Mouse (Mus musculus): ENCODE measurements around the gene Cstl1. TPM values are rescaled to one million over a fixed set of nuclear protein-coding genes. Genes with fewer than 3 reads are reported as not detected.
"Not testable (repeated sequence)": the region's sequence is repeated elsewhere in the genome, so short reads cannot be mapped to it uniquely, and the experiment has no call there.

The Cstl1 gene
- total RNA-seq (2022): not detected

GRCm38 (mm10) chr2:148750058-148750457 is at the start of gene Cstl1:
TSS of gene Cstl1 (plus strand) at chr2:148750358.
- DNase-seq (ENCODE audit: low spot score): no peak

DNA sequence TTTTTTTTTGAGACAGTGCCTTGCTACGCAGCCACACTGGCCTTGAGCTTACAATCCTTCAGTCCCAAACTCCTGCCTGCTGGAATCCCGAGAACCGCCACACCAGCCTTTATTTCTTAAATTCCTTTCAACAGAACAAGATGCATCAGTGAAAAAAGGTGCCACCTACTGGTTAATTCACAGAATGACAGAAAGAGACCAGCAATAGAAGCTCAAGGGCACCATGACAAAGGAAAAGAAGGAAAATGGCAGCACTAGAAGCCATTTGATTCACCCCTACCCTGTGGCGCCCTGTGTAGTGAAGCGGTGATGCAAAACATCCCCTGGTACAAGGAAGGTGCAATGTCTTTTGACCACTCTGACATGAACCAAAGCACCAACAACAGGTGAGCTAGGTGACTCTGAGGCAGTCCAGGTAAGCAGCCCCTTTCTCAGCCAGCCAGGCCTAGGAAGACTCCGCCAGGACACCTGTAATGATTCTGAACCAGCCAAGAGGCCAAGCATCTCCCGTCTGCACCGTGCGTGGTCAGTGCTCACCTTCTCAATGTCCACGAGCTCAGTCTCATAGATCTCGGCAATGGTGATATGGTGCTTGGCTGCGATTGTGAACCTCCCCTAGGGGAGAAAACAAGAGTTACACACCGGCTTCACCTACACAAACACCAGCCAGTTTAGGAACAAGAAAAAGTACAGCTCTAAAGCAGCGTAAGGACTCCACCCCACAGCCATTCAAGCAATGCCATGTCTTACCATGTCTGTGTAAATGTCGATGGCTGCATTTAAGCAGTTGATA is 43.6 kb upstream of the Cstl1 start:
- DNase-seq (ENCODE audit: low spot score): peak; percentile 28

- DNase-seq (ENCODE audit: low spot score): no peak
Measured at GRCm38 (mm10) chr2:148707202-148707530, 43.0 kb upstream of the Cstl1 start.

DNA sequence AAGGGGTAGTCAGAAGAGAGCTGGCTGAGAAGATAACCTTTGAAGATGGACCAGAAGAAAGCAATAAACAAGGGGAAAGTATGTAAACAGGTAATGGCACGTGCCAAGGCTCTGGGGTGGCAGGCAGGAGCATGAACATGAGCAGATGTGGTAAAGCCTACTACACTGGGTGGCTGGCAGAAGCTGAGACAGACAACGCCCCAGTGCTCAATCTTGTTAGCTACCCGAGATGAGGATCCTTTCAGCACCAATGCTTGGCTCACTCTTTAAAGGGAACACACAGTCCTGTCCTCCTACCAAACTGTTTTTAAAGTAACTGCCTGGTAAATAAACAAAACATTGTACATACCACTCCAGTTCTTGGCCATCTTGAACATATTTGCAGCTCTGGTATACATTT is 37.8 kb upstream of the Cstl1 start:
- DNase-seq (ENCODE audit: low spot score): no peak

- DNase-seq (ENCODE audit: low spot score): no peak
Measured at GRCm38 (mm10) chr2:148717072-148717471, 33.1 kb upstream of the Cstl1 start.

DNA sequence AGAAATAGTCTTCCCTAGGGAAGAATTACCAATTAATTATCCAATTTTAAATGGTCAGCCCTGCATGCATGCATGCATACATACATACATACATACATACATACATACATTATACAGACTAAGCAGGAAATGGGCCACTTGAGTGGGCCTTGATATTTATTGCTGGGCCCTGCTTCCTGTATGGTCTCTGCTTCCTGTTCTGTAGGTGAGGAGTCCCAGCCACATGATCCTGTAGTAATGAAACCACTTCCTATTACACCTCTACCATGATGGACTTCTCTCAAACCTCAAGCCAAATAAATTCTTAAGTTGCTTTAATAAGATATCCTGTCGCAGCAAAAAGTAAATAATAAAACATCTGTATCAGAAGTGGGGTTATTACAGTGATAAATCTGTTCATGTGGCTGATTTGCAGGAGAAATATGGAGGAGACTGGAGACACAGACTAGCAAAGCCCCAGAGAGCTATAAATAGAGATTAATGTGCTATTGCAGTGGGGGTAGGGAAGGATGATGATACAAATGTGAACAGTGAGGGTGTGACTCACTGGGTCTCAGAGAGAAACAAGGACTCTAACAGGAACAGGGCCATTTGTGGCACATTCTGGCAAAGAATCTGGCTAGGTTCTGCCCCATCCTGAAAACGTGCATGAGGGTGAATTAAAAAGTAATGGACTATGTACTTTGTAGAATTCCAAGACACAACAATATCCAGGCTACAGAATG is 30.7 kb upstream of the Cstl1 start:
- no peak for DNase-seq (ENCODE audit: low spot score)

DNA sequence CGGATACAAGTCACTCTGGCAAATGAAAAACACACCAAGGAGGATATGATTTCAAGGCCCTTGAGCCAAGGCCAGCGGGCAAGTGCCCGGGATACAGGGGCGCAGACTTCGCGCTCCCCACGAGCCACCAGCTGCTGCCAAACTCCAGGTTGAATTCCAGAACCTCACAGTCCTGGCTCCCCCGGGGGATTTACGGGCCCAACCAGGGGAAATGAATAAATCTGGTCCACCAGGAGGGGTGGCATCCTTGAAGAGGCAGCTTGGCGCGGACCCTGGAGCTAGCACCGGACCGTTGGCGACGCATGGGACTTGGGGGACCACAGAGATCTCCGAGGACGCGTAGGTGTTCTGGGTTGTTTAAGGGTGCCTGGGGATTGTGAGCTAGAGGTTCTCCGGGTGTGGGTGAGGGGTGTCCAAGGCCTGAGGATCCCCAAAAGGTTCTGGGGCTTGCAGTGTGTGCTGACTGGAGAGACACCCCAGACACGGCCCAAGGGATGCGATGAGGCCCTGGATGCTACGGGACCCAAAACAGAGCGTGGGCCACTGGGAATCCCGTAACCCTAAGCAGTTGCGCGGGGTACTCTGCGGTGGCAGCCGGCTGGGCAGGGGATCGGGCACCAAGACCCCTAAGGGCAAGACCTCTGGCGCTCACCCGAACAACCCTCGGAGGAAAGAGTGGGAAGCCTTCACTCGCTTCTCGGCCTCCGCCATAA is 18.4 kb upstream of the Cstl1 start:
- DNase-seq (ENCODE audit: low spot score): peak; percentile 24

DNA sequence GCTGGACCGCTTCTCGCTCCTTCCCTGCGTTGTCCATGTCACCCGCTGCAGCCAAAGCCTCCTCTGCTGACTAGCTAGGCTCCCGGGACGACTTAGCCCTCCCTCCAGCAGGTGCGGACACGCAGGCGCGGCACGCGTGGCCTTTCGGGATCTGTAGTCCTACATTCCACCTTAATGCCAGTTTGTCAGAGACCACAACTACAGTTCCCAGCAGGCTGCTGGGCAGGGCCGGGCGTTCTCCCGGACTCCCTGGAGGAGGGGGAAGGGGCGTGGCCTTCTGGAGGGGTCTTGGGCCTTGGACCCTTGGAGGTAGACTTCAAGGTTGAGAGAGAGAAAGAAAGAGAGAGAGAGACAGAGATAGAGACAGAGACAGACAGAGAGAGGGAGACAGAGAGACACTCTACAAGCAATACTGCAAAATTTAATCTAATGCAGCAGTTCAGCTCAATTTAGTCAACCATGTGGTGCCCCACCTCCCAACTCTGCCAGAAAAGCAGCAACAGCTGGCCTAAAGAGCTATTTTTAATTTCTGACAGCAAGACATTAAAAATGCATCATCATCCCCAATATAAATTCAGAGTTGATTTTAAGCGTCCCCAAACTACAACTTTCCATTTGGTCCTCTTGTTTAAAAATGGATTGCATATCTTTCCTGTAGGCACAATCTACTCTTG is 17.7 kb upstream of the Cstl1 start, which contains the start of gene Napb:
Napb (minus strand) TSS at position 141 of the 674 bp plus-strand sequence.
- peak; percentile 95 for DNase-seq (ENCODE audit: low spot score)

- DNase-seq (ENCODE audit: low spot score): no peak
Measured at GRCm38 (mm10) chr2:148743001-148743400, 7.2 kb upstream of the Cstl1 start.

DNA sequence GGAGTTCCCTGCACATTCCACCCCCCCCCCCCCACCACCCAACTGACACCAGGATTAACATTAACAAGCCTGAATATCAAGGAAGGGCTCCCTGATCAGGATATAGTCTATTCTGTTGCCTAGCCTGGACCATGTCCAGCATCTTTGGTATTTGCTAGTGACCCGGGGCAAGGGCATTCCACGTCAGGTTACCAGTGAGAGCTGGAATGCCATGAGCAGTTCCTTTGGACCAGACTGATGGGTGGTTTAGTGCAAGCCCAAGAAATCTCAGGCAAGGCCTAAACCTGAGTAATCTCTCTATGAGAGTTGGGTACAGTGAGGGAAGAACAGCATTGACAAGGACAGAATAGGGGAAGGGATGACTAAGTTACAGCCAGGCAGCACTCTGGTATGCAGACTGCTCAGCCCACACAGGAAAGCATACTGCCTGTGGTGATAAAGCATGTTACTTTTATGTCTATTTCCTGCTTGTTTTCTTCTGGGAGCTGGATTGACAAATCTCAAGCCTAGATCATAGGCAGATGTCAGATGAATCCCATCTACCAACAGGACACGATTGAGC is 6.2 kb upstream of the Cstl1 start:
- no peak for DNase-seq (ENCODE audit: low spot score)

GRCm38 (mm10) chr2:148751893-148752813 is 2.0 kb downstream of the Cstl1 start:
- DNase-seq (ENCODE audit: low spot score): peak; percentile 72

DNA sequence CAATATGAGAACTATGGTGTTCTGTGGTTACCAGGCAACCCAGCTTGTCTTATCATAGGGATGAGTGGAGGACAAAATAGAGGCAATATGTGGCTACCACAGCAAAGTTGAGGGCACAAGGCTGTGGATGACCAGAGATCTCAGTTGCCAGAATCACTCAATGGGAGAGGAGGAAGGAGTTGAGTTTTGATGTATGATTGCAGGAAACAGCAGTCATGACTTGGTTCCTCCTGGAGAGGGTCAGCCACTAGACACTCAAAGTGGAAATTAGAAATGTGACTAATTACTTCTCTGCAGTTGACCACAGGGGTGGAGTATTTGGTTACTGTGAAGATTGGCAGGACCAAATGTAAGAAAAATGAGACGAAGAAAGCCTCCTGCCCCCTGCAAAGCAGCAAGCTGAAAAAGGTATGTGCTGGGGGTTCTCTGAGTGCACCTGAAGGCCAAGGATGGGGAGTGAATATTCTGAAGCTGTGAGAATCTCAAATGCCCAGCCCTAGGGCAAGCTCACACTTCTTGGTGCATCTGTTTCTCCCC is 4.2 kb downstream of the Cstl1 start:
- no peak for DNase-seq (ENCODE audit: low spot score)

DNA sequence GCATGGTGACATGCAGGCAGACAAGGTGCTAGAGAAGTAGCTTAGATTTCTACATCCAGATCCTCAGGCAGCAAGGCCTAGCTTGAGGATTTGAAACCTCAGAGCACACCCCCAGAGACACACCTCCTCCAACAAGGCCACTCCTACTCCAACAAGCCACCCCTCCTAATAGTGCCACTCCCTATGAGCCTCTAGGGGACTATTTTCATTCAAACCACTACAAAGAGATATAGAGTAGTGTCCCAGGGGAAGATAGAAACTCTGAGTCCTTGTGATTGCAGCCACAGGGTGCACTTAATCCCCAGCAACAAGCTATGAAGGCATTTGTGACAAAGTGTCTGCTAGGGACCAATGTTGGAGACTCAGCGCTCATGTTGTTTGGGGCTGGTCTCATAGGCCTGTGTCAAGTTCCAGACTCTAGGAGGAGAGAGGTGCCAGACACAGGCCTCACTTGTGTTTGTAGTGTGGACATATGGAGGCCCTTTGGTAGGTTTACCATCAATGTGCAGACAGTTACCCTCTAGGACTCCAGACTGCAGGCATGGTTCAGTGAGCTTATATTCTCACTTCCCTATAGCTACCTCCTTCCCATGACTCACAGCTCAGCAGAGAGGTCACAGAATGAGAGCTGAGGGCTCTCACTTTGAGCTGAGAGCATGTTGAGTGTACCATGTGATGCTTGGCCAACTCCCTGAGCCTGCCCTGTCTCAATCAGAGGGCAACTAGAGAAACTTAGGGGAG is 13.7 kb downstream of the Cstl1 start:
- no peak for DNase-seq (ENCODE audit: low spot score)

DNA sequence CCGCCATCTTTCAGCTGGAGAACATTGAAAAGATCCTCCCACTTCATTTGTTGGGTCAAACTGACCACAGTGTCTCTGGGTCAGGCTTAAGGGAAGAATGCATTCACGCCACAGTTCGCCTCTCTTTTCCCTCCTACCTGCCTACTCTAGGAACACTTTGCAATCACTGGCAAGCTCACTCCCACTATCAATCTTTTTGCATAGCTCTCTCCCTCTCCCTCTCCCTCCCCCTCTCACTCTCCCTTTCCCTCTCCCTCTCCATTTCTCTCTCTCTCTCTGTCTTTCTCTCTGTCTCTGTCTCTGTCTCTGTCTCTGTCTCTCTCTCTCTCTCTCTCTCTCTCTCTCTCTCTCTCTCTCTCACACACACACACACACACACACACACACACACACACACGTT is 21.2 kb downstream of the Cstl1 start, which contains the start of gene Cst11:
Cst11 (minus strand) TSS at position 101 of the 400 bp plus-strand sequence.
- DNase-seq (ENCODE audit: low spot score): not testable (repeated sequence)

GRCm38 (mm10) chr2:148781709-148782108 is 31.6 kb downstream of the Cstl1 start, which contains the start of gene 8030411F24Rik:
TSS of gene 8030411F24Rik (plus strand) at chr2:148782009.
- DNase-seq (ENCODE audit: low spot score): no peak

- DNase-seq (ENCODE audit: low spot score): no peak
Measured at GRCm38 (mm10) chr2:148789142-148789541, 39.0 kb downstream of the Cstl1 start, which contains the start of gene Cst12. TSS of gene Cst12 (plus strand) at chr2:148789361.

- DNase-seq (ENCODE audit: low spot score): no peak
Measured at GRCm38 (mm10) chr2:148798485-148798884, 48.3 kb downstream of the Cstl1 start, which contains the start of gene Cst8. TSS of gene Cst8 (plus strand) at chr2:148798785.

DNA sequence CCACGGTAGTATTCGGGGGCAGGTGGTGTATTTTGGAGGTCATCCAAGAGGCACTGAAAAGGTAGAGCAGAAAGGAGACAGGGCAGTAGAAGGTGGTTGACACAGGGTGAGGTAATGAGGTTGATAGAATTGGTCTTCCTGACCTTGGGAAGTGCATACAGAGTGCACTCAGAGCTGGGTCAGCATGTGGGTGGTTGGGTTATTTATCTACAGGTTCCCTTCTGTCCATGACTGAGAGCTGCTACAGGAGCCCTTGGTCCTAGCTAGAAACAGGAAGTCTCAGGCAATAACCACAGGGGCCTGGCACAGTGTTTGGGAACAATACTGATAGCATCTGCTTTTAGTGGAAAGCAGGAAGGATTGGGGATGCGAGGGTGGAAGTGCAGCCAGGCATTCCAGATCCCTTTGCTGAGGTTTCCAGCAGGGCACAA is 51.3 kb downstream of the Cstl1 start:
- no peak for DNase-seq (ENCODE audit: low spot score)

Measured in heart, adult 8-10 months (tissue).